Mouse (Mus musculus): Measurements from ENCODE around the gene Gm28490. TPM values are rescaled to one million over a fixed set of nuclear protein-coding genes. Genes with fewer than 3 reads are reported as not detected.
"Not testable (repeated sequence)": the region's sequence is repeated elsewhere in the genome, so short reads cannot be mapped to it uniquely, and the experiment has no call there.

The Gm28490 gene
- total RNA-seq (2022): not detected

DNA sequence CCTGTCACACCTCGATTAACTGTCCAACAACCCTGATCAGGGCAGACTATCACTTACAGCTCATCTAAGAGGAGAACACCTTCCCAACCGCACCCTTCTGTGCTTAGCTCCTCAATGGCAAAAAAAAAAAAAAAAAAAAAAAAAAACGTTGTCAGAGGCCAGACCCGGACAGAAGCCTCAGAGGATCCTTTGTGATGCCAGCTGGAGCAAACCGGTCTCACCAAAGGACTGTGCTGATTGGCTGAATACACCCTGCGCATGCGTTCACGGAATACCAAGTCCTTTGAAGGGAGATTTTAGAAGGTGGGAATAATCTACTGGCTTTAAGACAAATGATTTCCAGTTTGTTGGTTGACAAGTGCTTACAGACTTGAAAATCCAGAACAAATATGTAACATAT is at the start of gene Gm28490:
Gm28490 (minus strand) TSS at position 101 of the 400 bp plus-strand sequence.
- not testable (repeated sequence) for DNase-seq (ENCODE audit: low spot score in 2 of 2)

All from gastrocnemius, adult 8-10 months (tissue).